Mouse (Mus musculus): Measurements from ENCODE around the gene Dnah14.

The Dnah14 gene

DNA sequence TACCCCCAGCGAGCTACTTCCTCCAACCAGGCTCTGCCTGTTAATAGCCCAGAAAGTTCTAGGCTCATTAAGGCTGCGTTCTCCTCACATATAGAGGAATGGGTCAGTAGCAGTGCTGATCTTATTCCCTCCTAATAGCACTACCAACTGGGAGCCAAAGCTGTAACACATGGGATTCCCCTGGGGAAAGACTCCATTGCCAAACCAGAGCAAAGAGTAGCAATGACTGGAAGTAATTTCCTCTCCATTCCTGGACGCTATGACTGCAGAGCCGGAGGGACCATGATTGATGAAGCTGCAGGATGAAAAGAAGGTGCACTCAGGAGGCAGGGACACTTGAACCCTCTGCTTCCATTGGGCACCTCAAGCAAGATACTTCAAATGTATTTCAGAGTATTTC, 274.1 kb downstream of the Dnah14 start:
- in situ Hi-C loops (cut with MboI; ENCODE audit: low sequenced_read_pairs), result no loop called here

DNA sequence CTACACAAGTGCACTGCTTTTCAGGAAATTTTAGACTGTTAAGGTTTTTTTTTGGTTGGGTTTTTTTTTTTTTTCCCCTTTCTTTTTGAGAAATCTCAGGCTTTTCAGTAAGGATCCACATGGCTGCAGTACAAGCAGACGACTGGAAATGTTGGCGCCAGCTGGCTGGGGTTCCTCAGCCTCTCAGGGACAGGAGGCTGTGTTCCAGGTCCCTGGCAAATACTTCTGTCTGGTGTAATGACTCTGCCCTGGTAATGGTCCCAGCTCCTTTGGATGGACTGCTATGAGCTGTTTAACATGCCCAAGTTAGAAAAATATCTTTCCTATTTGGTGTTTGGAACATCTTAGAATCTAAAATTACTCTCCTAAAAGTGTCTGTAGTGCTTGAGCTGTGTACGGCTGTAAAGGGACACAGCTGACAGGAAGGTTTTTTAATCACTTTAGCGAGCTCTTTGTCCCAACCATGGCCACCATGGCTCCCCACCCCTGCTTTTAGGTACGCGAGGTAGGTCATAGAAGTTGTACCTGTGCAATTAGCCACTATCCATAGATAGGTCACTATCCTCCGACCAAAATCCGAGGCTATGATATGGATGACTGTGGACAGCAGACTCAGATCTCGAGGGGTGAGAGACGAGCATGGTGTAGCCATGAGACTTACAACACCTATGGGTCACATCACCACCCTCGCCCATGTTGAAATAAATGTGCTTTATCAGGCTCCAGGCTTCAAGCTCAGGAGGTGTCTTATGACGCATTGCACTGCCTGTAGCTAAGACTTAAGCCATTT, 275.4 kb downstream of the Dnah14 start:
- in situ Hi-C loops (cut with MboI; ENCODE audit: low sequenced_read_pairs), result no loop called here

DNA sequence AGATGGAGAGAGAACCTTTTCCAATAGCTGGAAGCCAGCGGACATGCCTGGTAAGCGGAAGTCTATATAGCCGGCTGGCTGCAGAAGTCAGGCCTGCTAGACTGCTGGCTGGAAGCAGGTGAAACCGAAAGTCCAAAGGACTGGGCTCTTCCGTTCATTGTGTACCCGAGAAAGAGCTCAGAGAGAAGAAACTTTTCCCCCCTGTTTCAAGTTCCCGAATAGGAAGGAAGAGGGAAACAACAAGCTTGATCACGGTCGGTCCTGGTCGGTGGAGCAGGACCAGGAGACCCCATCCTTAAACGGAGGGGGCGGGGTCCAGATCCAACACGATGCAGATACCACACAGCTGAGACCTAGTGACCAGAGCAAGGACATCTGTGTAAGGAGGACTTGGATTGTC, 276.1 kb downstream of the Dnah14 start:
- in situ Hi-C loops (cut with MboI; ENCODE audit: low sequenced_read_pairs), result no loop called here

DNA sequence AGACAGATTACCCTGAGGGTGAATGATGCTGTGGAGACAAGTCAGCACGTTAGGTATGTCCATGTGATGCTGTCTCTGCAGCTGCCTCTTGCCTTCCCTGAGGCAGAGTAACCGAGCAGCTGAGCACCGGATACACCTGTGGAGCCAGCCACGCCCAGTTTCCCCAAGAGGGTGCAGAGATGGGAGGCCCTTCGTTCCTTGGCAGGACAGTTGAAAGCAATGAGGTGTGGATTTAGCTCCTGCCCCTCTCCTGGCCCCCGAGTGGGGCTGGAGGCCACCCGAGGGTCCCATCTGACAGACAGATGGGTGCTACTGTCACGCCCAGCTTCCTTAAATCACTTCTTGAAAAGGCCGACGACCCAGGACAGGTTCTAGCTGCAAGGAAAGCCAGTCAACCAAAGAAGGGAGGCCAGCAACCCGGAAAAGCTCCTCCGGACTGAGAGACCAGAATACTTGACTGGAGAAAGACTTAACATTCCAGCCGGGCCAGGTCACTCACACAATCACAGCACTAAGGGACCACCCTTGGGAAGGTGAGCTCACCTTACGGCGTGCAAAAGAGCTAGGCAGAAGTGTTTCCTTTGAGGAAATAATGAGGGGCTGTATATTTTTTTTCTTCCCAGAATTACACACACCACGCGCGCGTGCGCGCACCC, 276.9 kb downstream of the Dnah14 start:
- in situ Hi-C loops (cut with MboI; ENCODE audit: low sequenced_read_pairs), result no loop called here

DNA sequence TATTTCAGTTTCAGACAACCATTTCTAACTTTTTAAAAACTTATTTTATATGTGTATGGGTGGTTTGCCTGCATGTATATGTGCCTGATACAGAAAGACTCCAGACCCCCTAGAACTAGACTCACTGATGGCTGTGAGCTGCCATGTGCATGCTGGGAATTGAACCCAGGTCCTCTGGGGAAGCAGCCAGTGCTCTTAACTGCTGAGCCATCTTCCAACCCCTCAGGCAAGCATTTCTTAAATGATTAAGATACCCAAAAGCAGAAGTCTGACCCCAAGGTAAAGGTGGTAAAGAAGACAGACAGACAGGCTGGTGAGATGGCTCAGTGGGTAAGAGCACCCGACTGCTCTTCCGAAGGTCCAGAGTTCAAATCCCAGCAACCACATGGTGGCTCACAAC, 278.5 kb downstream of the Dnah14 start:
- in situ Hi-C loops (cut with MboI; ENCODE audit: low sequenced_read_pairs), result no loop called here

DNA sequence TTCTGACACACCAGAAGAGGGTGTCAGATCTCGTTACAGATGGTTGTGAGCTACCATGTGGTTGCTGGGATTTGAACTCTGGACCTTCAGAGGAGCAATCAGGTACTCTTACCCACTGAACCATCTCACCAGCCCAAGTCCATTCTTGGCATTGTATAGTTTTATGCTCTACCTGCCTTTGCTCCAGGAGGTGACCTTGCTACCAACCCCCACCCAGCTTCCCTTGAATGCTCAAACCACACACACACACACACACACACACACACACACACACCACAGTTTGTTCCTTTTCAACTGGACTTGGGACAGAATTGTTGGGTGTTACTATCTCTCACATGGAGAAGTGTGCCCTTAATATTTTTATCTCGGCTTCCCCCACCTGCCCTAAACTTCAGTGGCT, 280.0 kb downstream of the Dnah14 start:
- in situ Hi-C loops (cut with MboI; ENCODE audit: low sequenced_read_pairs), result no loop called here

DNA sequence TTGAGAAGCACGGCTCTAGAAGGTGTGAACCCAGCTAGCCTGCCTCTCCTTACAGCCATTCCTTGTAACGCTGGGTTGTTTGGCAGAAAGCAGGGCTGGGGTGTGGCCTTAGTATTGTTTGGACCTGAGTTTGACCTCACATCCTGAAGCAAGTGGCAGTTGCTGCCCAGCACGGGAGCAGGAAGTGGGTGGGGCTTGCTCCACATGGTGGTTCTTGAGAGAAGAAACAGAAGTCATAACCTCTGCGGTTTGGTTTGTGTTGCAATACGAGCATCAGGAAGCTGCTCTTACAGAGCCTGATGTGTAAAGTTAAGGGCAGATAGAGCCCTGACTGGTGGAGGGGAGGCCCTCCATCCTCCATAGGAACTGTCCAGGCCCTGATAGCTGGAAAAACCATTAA, 284.3 kb downstream of the Dnah14 start:
- in situ Hi-C loops (cut with MboI; ENCODE audit: low sequenced_read_pairs), result no loop called here

DNA sequence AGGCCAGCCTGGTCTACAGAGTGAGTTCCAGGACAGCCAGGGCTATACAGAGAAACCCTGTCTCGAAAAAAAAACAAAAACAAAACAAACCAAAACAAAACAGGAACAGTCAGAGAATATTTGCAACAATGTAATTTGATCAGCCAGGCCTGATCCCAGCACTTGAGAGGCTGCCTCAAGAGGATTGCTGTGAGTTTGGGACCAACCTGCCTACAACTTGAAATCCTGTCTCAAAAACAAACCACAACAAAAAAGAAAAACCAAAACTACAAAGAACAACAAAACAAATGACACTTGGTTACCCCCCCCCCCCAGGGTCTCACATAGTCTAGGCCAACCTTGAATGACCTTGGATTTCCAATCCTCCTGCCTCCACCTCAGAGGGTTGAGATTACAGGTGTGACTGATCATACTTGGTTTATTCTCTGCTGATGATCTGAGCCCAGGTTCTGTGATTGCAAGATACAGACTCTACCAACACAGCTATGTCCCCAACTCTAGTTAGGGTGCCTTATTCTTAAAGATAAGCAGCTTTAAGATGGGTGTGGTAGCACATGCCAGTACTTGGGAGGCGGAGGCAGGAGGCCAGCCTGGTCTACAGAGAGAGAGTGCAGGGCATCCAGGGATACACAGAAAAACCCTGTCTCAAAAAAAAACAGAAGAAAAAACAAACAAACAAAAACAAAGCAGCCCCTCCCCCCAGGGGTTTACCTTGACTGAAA, 285.0 kb downstream of the Dnah14 start:
- in situ Hi-C loops (cut with MboI; ENCODE audit: low sequenced_read_pairs), result no loop called here

DNA sequence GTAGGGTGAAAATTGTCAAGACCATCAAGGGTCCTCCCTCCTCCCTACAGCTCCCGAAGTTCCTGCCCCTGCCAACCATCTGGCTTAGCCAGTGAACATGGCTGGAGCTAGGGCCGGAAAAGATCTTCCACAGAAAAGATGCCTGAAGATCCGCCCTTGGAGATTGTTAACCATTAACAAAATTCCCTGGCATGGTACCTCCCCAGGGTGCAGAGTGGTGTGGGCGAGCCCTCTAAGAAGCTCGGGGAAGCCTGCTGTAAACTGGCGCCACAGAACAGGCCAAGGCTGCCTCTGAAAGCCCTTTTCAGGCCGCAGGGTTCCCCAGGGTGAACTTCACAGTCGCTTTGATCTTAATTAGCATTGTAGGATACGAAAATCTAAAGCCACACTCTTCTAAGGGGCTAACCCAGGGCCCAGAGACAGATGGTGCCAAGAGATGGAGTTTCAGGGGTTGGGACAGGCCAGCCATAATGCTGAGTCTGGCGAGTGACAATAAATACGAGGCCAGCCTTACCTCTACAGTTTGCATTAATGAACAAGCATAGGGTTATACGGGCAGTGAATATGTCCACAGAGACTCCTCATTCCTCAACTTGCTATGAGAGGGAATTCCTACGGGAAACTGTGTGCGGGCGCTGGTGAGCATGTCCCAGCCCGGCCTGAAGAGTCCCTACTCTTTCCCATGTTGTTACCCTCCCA, 286.5 kb downstream of the Dnah14 start:
- in situ Hi-C loops (cut with MboI; ENCODE audit: low sequenced_read_pairs), result no loop called here

DNA sequence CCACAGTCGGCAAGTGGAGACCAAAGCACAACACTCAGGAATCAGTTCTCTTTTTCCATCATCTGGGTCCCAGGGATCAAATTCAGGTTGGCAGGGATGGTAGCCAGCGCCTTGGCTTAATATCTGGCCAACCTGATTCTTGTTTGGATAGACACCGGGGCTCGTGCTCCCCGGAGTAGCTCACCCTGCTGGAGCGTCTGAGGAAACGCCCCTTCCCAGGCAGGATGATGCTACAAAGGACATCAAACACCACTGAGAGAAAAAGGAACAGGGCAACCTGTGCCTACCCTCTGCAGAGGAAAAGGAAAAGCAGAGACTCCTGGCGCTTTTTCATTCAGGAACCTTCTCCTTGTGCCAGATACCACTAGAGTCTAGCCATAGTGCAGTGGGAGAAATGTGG, 287.1 kb downstream of the Dnah14 start:
- in situ Hi-C loops (cut with MboI; ENCODE audit: low sequenced_read_pairs), result no loop called here
